Mouse (Mus musculus): Measurements from ENCODE around the gene Rab29.
"Not testable (repeated sequence)": the region's sequence is repeated elsewhere in the genome, so short reads cannot be mapped to it uniquely, and the experiment has no call there.

Gene Rab29

GRCm38 (mm10) chr1:131865596-131865995 is 1.4 kb upstream of the Rab29 start:
- no peak for DNase-seq

GRCm38 (mm10) chr1:131866304-131866999 is 572 bp upstream of the Rab29 start:
- DNase-seq: no peak

- peak in 1 of 2 experiments; percentile 9 for DNase-seq
These were observed 894 bp downstream of the Rab29 start for GRCm38 (mm10) chr1:131867946-131868290.

GRCm38 (mm10) chr1:131869561-131869960 is 2.5 kb downstream of the Rab29 start:
- DNase-seq: no peak

- no peak for DNase-seq
These were observed 5.8 kb downstream of the Rab29 start for GRCm38 (mm10) chr1:131872856-131873255.

- DNase-seq: no peak
These were observed 12.8 kb downstream of the Rab29 start for GRCm38 (mm10) chr1:131879816-131880215.

- DNase-seq: peak in 1 of 2 experiments; percentile 7
These were observed 15.8 kb downstream of the Rab29 start for GRCm38 (mm10) chr1:131882787-131883186.

- no peak for DNase-seq
These were observed 19.1 kb downstream of the Rab29 start for GRCm38 (mm10) chr1:131886173-131886572.

GRCm38 (mm10) chr1:131886641-131887040 is 19.6 kb downstream of the Rab29 start:
- no peak for DNase-seq

- DNase-seq: no peak
These were observed 23.1 kb downstream of the Rab29 start for GRCm38 (mm10) chr1:131890043-131890658.

- no peak for DNase-seq
These were observed 24.4 kb downstream of the Rab29 start for GRCm38 (mm10) chr1:131891436-131891835.

- DNase-seq: no peak
These were observed 35.7 kb downstream of the Rab29 start for GRCm38 (mm10) chr1:131902679-131903078.

- DNase-seq: no peak
These were observed 36.2 kb downstream of the Rab29 start for GRCm38 (mm10) chr1:131903251-131903650.

GRCm38 (mm10) chr1:131905497-131905896 is 38.5 kb downstream of the Rab29 start:
- DNase-seq: no peak

- DNase-seq: no peak
These were observed 41.4 kb downstream of the Rab29 start for GRCm38 (mm10) chr1:131908456-131908855.

GRCm38 (mm10) chr1:131909236-131909635 is 42.2 kb downstream of the Rab29 start:
- not testable (repeated sequence) for DNase-seq

- peak; percentile 100 for DNase-seq
These were observed 43.1 kb downstream of the Rab29 start, which contains the start of gene Nucks1 for GRCm38 (mm10) chr1:131910001-131910648. Gene Nucks1 (plus strand): TSS chr1:131910534.

- DNase-seq: peak; percentile 79 to 83
These were observed 43.9 kb downstream of the Rab29 start for GRCm38 (mm10) chr1:131910674-131911558.

GRCm38 (mm10) chr1:131917634-131918033 is 50.6 kb downstream of the Rab29 start:
- no peak for DNase-seq

- no peak for DNase-seq
These were observed 52.0 kb downstream of the Rab29 start for GRCm38 (mm10) chr1:131919052-131919451.

GRCm38 (mm10) chr1:131922100-131922499 is 55.1 kb downstream of the Rab29 start:
- no peak for DNase-seq

Measured in thymus, adult 18-20 months (tissue).